Mouse (Mus musculus) liver, adult 2 months (tissue): Measurements from ENCODE around the gene Gm42906.

Experiments
- CTCF ChIP-seq: fragments of 200-500 bp; IDR thresholded peaks from 2 replicates; pipeline ENCODE4 v1.5.1; 2011; ENCODE audit warnings: low read depth, low read length, control low read depth
- POLR2A ChIP-seq: fragments of 200-500 bp; IDR thresholded peaks from 2 replicates; pipeline ENCODE4 v1.6.1; 2011; ENCODE audit warnings: low read length, control low read depth; ENCODE audit not compliant: insufficient read depth; ENCODE audit errors: extremely low read depth

DNA sequence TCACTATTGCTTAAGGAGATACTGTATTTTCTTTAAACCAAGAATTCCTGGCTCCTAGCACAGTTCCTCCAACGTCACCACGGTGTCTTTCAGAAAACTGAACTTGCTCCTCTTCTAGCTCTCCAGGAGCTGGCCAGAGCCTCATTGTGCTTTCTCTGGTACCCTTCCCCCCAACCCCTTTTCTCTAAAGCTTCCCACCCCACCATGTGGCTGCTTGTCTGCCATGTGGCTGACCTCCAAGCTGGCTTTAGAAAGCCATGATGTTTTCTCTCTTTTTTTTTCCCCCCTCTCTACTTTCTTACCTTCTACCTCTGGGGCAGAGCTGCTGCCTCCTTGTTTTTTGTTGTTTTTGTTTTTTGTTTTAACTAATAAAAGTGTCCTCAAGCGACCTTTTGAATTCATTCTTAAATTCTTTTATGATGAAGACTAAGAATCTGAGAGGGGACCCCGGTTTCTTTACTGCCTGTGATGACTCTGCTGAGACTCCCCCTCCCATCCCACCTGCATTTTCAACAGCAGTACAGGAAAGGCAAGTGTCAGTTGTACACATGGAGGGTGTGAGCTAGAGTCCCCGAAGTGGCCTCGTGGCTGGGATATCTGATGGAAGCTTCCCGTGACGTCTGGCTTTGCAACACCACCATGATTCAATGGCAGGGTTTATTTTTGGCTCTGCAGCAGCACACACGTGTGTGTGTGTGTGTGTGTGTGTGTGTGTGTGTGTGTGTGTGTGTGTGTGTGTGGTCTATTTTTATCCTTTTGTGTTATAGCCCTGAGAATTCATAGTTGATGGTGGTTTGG is 393.0 kb downstream of the Gm42906 start:
- TF ChIP-seq CTCF (no peak), POLR2A (no peak)
